Mouse (Mus musculus): ENCODE measurements around the gene Ifitm3.

The Ifitm3 gene

GRCm38 (mm10) chr7:141010593-141010992 lies at the start of gene Ifitm3:
TSS of gene Ifitm3 (minus strand) at chr7:141010770.
- peak; percentile 39 for DNase-seq (ENCODE audit: extremely low spot score, low spot score)

GRCm38 (mm10) chr7:141059929-141060328 lies 49.4 kb upstream of the Ifitm3 start:
- peak; percentile 35 for DNase-seq (ENCODE audit: extremely low spot score, low spot score)

GRCm38 (mm10) chr7:141058601-141059341 lies 48.2 kb upstream of the Ifitm3 start:
- DNase-seq (ENCODE audit: extremely low spot score, low spot score) = no peak

DNA sequence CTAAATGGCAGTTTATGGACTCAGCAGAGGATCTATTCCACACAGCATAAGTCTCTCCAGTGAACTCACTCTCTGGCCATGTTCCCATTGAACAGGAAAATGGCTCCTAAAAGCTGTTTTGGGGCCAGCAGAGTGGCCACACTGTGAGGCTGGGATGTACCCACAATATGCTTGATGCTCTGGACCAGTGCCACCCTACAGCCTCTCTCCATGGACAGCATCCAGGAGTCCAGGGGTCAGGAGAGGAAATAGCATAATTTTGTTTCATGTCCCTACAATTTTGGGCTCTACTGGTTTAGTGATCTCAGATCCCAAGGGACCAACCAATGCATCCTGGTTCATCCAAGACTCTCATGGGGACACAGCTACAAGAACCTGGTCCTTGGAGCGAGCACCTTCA lies 47.0 kb upstream of the Ifitm3 start:
- DNase-seq (ENCODE audit: extremely low spot score, low spot score) = no peak

- no peak for DNase-seq (ENCODE audit: extremely low spot score, low spot score)
Observed at GRCm38 (mm10) chr7:141056976-141057375, 46.4 kb upstream of the Ifitm3 start.

- no peak for DNase-seq (ENCODE audit: extremely low spot score, low spot score)
Observed at GRCm38 (mm10) chr7:141055785-141056184, 45.2 kb upstream of the Ifitm3 start.

GRCm38 (mm10) chr7:141052421-141052820 lies 41.9 kb upstream of the Ifitm3 start:
- DNase-seq (ENCODE audit: extremely low spot score, low spot score) = no peak

GRCm38 (mm10) chr7:141052016-141052415 lies 41.4 kb upstream of the Ifitm3 start:
- no peak for DNase-seq (ENCODE audit: extremely low spot score, low spot score)

- DNase-seq (ENCODE audit: extremely low spot score, low spot score) = no peak
Observed at GRCm38 (mm10) chr7:141051060-141051685, 40.6 kb upstream of the Ifitm3 start.

DNA sequence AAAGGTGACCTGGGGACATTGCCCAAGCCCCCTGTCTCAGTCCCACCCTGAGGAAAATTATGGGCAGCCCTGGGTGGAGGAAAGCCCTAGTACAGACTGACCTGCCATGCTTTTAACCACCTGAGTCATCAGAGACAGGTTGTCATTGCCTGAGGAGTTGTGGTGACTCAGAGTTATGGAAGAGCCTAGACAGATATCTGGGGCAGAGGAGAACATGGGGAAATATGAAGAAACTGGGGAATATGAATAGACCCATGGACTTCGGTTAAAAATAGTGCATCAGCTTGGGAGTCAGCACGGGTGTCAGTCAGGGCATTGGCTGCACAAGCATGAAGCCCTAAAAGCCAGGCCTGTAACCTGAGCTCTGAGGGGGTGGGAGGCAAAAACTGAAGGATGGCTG lies 38.8 kb upstream of the Ifitm3 start:
- DNase-seq (ENCODE audit: extremely low spot score, low spot score) = no peak

- DNase-seq (ENCODE audit: extremely low spot score, low spot score) = peak; percentile 93
Observed at GRCm38 (mm10) chr7:141048226-141049218, 38.0 kb upstream of the Ifitm3 start.

DNA sequence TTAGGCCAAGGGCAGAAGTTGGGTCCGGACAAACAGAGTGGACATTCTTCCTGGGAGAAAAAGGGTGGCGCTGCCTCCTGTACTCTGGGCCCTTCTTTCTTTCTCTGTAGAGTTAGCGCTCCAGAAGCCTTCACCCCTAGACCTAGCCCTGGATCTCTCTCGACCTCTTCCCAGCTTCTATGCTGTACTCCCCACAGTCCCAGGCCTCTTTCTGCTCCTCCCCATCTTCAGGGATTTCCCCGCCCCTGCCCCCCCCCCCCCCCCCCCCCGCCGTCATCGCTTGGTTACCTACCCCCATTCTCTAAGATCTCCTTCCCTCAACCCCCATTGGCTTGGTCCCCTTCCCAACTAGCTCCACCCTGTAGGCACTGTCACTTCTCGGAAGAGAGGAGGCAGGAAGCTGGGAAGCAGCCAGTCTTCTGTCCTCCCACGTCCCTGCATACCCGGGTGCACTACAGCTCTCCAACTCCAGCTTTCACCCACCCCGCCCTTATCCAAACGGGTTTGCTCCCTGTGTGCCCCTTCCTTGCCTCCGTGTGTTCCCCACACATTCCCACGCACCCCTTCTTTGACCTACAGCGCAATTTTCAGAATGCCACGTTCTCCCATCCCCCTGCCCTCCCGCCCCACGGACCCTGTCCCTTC lies 37.1 kb upstream of the Ifitm3 start:
- peak; percentile 37 for DNase-seq (ENCODE audit: extremely low spot score, low spot score)

- no peak for DNase-seq (ENCODE audit: extremely low spot score, low spot score)
Observed at GRCm38 (mm10) chr7:141046931-141047580, 36.5 kb upstream of the Ifitm3 start.

GRCm38 (mm10) chr7:141042539-141042938 lies 32.0 kb upstream of the Ifitm3 start:
- no peak for DNase-seq (ENCODE audit: extremely low spot score, low spot score)

DNA sequence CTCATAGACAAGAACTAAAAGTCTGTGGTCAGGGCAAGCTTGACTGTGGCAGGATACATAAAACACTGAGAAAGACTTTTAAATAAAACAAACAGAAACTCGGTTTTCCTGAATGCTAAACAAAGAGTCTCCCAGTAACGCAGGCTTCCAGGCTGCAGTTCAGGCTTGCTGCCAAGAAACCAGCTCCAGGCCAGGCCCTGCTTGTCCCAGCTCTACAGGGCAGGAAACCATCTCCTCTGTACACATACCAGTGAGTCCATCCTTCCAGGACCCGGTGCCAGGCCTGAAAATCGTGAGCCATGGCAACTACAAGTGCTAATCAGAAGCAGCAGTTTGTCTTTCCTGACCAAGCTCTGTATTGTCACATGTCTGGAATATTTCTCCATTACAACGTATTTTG lies 31.1 kb upstream of the Ifitm3 start:
- peak; percentile 19 for DNase-seq (ENCODE audit: extremely low spot score, low spot score)

DNA sequence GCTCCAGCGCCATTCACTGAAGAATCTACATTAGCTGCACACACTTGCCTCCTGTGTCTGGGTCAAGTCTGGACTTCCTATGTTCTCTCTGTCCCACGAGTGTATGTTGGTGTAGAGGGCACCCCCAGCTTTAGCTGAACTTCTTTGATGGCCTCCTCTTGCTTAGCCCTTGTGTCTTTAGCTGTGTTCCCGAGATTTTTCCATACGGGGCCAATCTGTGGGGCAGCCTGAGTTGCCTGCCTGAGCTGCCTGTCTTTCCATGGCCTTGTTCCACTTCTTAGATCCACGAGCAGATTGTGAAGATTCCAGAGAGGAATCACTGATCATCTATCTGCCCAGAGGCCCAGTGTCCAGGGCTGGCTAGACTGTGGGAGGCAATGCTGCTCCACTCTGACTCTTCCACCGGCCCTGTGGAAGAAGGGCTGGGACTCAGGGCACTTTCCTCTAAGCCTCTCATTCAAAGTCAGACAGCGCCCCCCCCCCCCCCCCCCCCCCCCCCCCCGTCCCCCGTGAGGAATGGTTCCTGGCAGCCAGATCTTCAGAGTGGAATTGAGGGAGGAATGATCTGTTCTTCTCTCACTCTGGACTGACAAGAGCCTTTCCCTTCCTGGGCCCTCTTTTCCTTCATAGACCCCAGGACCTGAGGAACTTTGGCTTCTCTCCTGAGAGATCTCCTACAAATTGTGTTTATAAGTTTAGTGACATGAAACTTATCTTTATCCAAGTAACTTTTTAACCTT lies 30.5 kb upstream of the Ifitm3 start:
- peak; percentile 28 for DNase-seq (ENCODE audit: extremely low spot score, low spot score)

GRCm38 (mm10) chr7:141039386-141040107 lies 29.0 kb upstream of the Ifitm3 start:
- DNase-seq (ENCODE audit: extremely low spot score, low spot score) = no peak

DNA sequence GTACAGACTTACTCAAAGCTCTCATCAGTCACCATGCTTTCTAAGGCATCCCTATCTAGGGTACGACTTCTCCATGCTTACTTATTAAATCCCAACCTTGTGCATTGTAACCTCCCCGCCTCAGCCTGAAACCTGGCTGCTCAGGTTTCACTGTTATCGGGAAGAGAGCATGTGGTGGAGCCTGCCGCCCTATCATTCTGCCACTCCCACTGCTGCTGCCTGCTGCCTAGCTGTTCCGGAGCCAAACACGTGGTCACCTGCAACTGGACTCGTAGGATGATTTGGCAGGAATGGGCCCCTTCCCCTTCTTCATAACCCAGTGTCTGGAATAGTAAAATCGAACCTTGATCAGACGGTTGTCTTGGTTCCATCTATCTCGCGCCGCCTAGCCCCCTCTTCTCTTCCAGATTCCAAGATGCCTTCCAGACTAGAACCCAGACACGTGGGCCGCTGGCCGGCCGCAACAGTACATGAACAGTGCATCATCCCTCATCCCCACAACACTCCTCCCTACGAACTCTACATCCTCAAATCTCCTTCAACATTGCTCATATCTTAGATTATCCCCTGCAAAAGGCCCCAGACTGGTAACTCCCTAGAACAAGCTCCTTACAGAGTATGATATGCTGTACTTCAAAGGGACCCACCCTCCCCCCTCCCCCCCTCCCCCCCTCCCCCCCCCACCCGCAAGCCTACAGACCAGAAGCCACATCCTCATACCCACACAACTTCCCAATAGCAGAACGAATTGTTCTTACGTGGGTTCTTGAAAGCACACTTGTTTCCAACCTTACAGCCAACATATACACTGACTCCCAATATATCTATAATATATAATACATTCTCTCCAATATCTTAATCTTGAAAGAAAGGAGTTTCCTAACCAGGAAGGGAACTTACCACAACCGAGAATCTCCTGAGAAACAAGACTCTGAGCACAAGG lies 27.8 kb upstream of the Ifitm3 start:
- DNase-seq (ENCODE audit: extremely low spot score, low spot score) = no peak
